Mouse (Mus musculus): Measurements from ENCODE around the gene L2hgdh. TPM values are rescaled to one million over a fixed set of nuclear protein-coding genes. Genes with fewer than 3 reads are reported as not detected.

L2hgdh gene
- polyA plus RNA-seq, 1 experiment from 2014 or later = 10.4 TPM

GRCm38 (mm10) chr12:69682065-69682787, 42.4 kb downstream of the L2hgdh start:
- TF ChIP-seq EP300 (IDR thresholded peaks at IDR 0.05; ENCODE audit: low read depth) (no peak), CTCF (IDR thresholded peaks at IDR 0.05; ENCODE audit: low read depth) (peak; percentile 32)
- Histone ChIP-seq H3K36me3 (replicated peaks; ENCODE audit: insufficient read depth, low read length) (no peaks in the 10 kb centered on the region), H3K4me3 (ENCODE audit: low read depth, low read length) (peak overlapping the region; percentile 87), H3K27me3 (ENCODE audit: insufficient read depth, low read length) (no peaks in the 10 kb centered on the region), H3K9me3 (ENCODE audit: low read length) (no peaks in the 10 kb centered on the region), H3K4me2 (ENCODE audit: low read depth, low read length) (peak overlapping the region; percentile 74), H3K4me1 (ENCODE audit: insufficient read depth) (peaks cover 14% of the 10 kb centered on the region), H3K27ac (ENCODE audit: low read depth) (peak overlapping the region; percentile 99), H3K9ac (replicated peaks) (peak overlapping the region; percentile 96)
- WGBS (ENCODE audit: insufficient replicate concordance) = under 1% methylated on average over 37 of the region's 54 CpGs
- peak; percentile 91 for DNase-seq
- ATAC-seq = peak; percentile 79

DNA sequence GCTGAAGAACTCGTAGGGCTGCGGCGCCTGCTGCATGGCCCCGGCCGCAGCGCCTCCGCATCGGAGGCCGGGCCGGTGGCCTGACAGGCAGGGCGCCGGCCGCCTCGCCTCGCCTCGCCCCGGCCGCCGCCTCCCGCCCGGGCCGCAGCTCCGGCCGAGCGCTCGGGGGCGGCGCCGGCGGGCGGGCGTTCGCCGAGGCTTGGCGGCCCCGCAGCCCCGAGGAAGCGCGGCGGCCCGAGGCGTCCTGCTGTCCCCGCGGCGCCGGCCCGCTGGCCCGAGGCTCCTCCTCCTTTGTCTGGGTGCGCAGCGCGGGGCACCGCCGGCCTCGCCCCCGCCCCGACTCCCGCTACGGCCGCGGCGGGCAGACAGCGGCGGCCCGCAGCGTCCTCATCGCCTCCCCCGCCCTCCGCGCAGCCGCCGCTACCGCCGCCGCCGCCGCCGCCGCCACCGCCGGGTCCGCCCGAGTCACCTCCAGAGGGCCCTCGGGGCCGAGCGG, 43.1 kb downstream of the L2hgdh start, which contains the start of gene Sos2:
Gene Sos2, minus strand, starts transcription at position 287 of the 496 bp plus-strand sequence.
- peaks cover 14% of the 10 kb centered on the region for H3K4me1 ChIP-seq (ENCODE audit: insufficient read depth)
- H3K27me3 ChIP-seq (ENCODE audit: insufficient read depth, low read length) = no peaks in the 10 kb centered on the region
- peak within 1 kb of the TSS; percentile 96 for H3K9ac ChIP-seq (replicated peaks)
- H3K4me2 ChIP-seq (ENCODE audit: low read depth, low read length) = peak within 1 kb of the TSS; percentile 74
- peak within 1 kb of the TSS; percentile 87 for H3K4me3 ChIP-seq (ENCODE audit: low read depth, low read length)
- H3K27ac ChIP-seq (ENCODE audit: low read depth) = peak within 1 kb of the TSS; percentile 99
- ATAC-seq = peak; percentile 69
- H3K9me3 ChIP-seq (ENCODE audit: low read length) = no peaks in the 10 kb centered on the region
- 3% methylated on average over 39 of the region's 85 CpGs for WGBS (ENCODE audit: insufficient replicate concordance)
- TF ChIP-seq CTCF (IDR thresholded peaks at IDR 0.05; ENCODE audit: low read depth) (no peak), EP300 (IDR thresholded peaks at IDR 0.05; ENCODE audit: low read depth) (no peak)
- DNase-seq = peak; percentile 77
- H3K36me3 ChIP-seq (replicated peaks; ENCODE audit: insufficient read depth, low read length) = no peaks in the 10 kb centered on the region

DNA sequence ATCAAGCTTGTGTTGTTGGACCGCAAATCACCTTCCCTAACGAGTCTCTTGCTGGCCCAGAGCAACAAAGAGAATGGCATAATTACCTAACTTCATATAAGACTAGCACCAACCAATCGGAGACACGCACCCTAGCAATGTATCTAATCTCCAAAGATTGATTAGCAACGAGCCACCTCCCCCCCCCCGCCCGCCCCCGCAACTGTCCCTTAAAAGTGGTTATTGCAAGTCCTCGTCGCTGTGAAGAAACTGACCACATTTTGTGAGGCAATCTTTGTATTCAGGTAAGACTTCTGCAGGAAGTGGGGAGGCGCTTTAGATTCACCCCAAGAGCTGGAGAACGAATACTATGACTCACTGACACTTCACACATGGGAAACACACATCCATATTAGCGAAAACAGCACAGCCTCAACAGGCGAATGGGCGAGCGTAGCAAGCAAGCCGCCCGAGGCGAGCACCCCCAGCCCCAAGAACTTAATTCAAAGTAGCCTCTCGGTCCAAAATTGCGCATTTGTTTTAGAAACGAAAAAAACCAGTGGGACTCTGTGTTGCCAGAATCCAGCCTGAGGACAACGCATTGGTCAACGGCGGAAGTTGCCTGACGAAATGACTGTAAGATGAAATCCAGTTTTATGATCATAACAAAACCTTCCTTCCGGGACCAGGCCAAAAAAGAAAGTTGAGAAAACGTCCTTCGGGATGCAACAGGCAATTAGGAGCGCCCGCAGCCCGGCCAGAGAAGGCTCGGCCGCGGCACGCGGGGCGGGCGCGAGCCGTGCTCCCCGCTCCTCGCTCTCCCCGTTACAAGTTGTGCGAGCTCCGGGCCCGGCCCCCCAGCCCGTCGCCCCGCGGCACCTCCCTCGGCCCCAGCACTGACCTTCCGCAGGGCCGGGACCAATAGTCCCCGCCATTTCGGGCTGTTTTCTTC, 43.8 kb downstream of the L2hgdh start:
- TF ChIP-seq EP300 (IDR thresholded peaks at IDR 0.05; ENCODE audit: low read depth) (peak; percentile 21; the same call in 1 of the 2 replicates), CTCF (IDR thresholded peaks at IDR 0.05; ENCODE audit: low read depth) (no peak)
- H3K36me3 ChIP-seq (replicated peaks; ENCODE audit: insufficient read depth, low read length) = no peaks in the 10 kb centered on the region
- H3K9me3 ChIP-seq (ENCODE audit: low read length) = no peaks in the 10 kb centered on the region
- ATAC-seq = peak; percentile 39
- peak overlapping the region; percentile 74 for H3K4me2 ChIP-seq (ENCODE audit: low read depth, low read length)
- H3K27me3 ChIP-seq (ENCODE audit: insufficient read depth, low read length) = no peaks in the 10 kb centered on the region
- H3K9ac ChIP-seq (replicated peaks) = peak overlapping the region; percentile 96
- peak; percentile 65 for DNase-seq
- peak overlapping the region; percentile 87 for H3K4me3 ChIP-seq (ENCODE audit: low read depth, low read length)
- 1% methylated on average over 50 of the region's 56 CpGs for WGBS (ENCODE audit: insufficient replicate concordance)
- H3K4me1 ChIP-seq (ENCODE audit: insufficient read depth) = peaks cover 17% of the 10 kb centered on the region
- H3K27ac ChIP-seq (ENCODE audit: low read depth) = peak overlapping the region; percentile 99

DNA sequence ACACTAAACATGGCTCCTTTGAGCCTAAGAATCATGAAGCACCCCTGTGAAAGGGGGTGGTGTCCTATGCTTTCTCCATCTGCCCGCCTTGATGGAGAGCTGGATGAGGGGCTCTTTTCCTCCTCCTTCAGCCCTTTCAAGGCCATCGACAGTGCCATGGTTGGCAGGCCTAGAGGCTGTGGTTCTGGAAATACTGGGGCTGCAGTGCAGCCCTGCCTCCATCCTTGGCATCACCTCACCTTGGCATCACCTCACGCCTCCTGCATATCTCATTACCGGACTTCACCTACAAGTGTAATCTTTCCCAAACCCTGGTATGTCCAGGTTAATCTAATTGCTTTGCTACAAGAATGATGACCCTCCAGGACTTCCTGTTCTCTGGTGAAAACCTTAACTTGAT, 48.5 kb downstream of the L2hgdh start:
- no peak overlapping the region for H3K4me3 ChIP-seq (ENCODE audit: low read depth, low read length)
- ATAC-seq = no peak
- peaks cover 17% of the 10 kb centered on the region for H3K4me1 ChIP-seq (ENCODE audit: insufficient read depth)
- TF ChIP-seq CTCF (IDR thresholded peaks at IDR 0.05; ENCODE audit: low read depth) = no peak
- no peak for TF ChIP-seq EP300 (IDR thresholded peaks at IDR 0.05; ENCODE audit: low read depth)
- no peak overlapping the region for H3K27ac ChIP-seq (ENCODE audit: low read depth)
- WGBS (ENCODE audit: insufficient replicate concordance) = 88% methylated on average over 4 of the region's 4 CpGs
- no peak overlapping the region for H3K9ac ChIP-seq (replicated peaks)
- no peaks in the 10 kb centered on the region for H3K27me3 ChIP-seq (ENCODE audit: insufficient read depth, low read length)
- no peaks in the 10 kb centered on the region for H3K36me3 ChIP-seq (replicated peaks; ENCODE audit: insufficient read depth, low read length)
- DNase-seq = no peak
- H3K4me2 ChIP-seq (ENCODE audit: low read depth, low read length) = no peak overlapping the region
- no peaks in the 10 kb centered on the region for H3K9me3 ChIP-seq (ENCODE audit: low read length)

GRCm38 (mm10) chr12:69674576-69675537, 49.8 kb downstream of the L2hgdh start:
- Histone ChIP-seq H3K27me3 (ENCODE audit: insufficient read depth, low read length) (no peaks in the 10 kb centered on the region), H3K4me2 (ENCODE audit: low read depth, low read length) (no peak overlapping the region), H3K9ac (replicated peaks) (no peak overlapping the region), H3K9me3 (ENCODE audit: low read length) (no peaks in the 10 kb centered on the region), H3K4me1 (ENCODE audit: insufficient read depth) (peaks cover 13% of the 10 kb centered on the region), H3K4me3 (ENCODE audit: low read depth, low read length) (no peak overlapping the region), H3K36me3 (replicated peaks; ENCODE audit: insufficient read depth, low read length) (no peaks in the 10 kb centered on the region), H3K27ac (ENCODE audit: low read depth) (no peak overlapping the region)
- 83% methylated on average over 10 of the region's 10 CpGs for WGBS (ENCODE audit: insufficient replicate concordance)
- no peak for TF ChIP-seq CTCF (IDR thresholded peaks at IDR 0.05; ENCODE audit: low read depth)
- TF ChIP-seq EP300 (IDR thresholded peaks at IDR 0.05; ENCODE audit: low read depth) = no peak
- DNase-seq (no peak), ATAC-seq (no peak)

Data from liver, postnatal 0 days (tissue).